Mouse (Mus musculus) forebrain, embryonic 16.5 days (tissue): Measurements from ENCODE around the gene Kcnq2. TPM values are rescaled to one million over a fixed set of nuclear protein-coding genes. Genes with fewer than 3 reads are reported as not detected.

Experiments
- ATAC-seq: fragments of 200-750 bp; cut with Nextera tagmentation; 2 replicates; pipeline ENCODE4 v1.8.0; 2017; ENCODE audit warnings: mild to moderate bottlenecking, moderate library complexity
- H3K27ac ChIP-seq: fragments of 300-500 bp; sonication (generic); 2 replicates; pipeline ENCODE4 v1.5.1; 2014; ENCODE audit warnings: low read length, control low read depth
- H3K27me3 ChIP-seq: fragments of 300-500 bp; sonication (generic); replicated peaks from 2 replicates; pipeline ENCODE4 v1.6.1; 2014; ENCODE audit warnings: low read length; ENCODE audit not compliant: control insufficient read depth, insufficient read depth
- H3K36me3 ChIP-seq: fragments of 300-500 bp; sonication (generic); 2 replicates; pipeline ENCODE4 v1.6.1; 2014; ENCODE audit not compliant: control insufficient read depth, insufficient read depth
- H3K4me1 ChIP-seq: fragments of 300-500 bp; sonication (generic); replicated peaks from 2 replicates; pipeline ENCODE4 v1.6.1; 2014; ENCODE audit warnings: low read length; ENCODE audit not compliant: control insufficient read depth, insufficient read depth
- H3K4me2 ChIP-seq: fragments of 300-500 bp; sonication (generic); 2 replicates; pipeline ENCODE4 v1.6.1; 2014; ENCODE audit warnings: mild to moderate bottlenecking, low read length, control low read depth
- H3K4me3 ChIP-seq: fragments of 300-500 bp; sonication (generic); replicated peaks from 2 replicates; pipeline ENCODE4 v1.5.1; 2014; ENCODE audit warnings: mild to moderate bottlenecking, low read length, control low read depth
- H3K9ac ChIP-seq: fragments of 300-500 bp; sonication (generic); replicated peaks from 2 replicates; pipeline ENCODE4 v1.6.1; 2014; ENCODE audit warnings: low read depth, low read length, control low read depth
- H3K9me3 ChIP-seq: fragments of 300-500 bp; sonication (generic); 2 replicates; pipeline ENCODE4 v1.6.1; 2016; ENCODE audit warnings: low read length; ENCODE audit not compliant: control insufficient read depth
- WGBS: fragments of 180-500 bp; shearing (Covaris S2); extraction: QIAGEN DNeasy Blood & Tissue Kit; methylation state at CpG from one replicate; pipeline ENCODE4 v1.1.7; 2014; 5-methylcytosine and 5-hydroxymethylcytosine counted together
- polyA plus RNA-seq: library from polyadenylated mRNA; unstranded; fragments of >200 nt; fragmentation: Nextera tagmentation; extraction: Ambion mirVana; gene quantifications from 2 replicates; pipeline ENCODE4 v1.2.1, GENCODE M21; 2015

Kcnq2 gene
- polyA plus RNA-seq, 1 experiment from 2014 or later = 54.9 TPM

DNA sequence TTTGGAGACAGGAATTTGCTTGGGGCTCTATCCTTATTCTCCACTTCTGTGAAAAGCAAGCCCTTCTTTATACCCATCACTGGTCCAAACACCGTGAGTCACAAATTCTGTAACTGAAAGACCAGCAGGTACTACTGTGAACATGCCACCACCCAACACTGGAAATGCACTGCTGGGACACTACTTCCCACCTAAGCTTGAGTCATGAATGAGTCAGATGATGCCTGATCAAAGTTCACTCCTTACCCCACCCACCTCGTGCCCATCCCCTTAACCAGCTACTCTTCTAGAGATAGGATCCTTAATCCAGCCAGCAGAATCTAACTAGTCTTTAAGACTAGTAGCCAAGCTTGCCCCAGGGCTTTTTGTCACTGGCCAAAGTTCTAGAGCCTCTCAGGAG is 35.0 kb downstream of the Kcnq2 start:
- peaks cover 5% of the 10 kb centered on the region for H3K36me3 ChIP-seq
- H3K27ac ChIP-seq = no peak overlapping the region
- WGBS = 92% methylated on average over 2 of the region's 2 CpGs
- H3K9me3 ChIP-seq = no peaks in the 10 kb centered on the region
- H3K4me1 ChIP-seq = 0 out of 2 replicates have a peak, but pooled peaks cover 5% of the 10 kb centered on the region
- H3K27me3 ChIP-seq = no peaks in the 10 kb centered on the region
- ATAC-seq = no peak
- H3K4me2 ChIP-seq = no peak overlapping the region
- H3K4me3 ChIP-seq = no peak overlapping the region
- no peak overlapping the region for H3K9ac ChIP-seq

DNA sequence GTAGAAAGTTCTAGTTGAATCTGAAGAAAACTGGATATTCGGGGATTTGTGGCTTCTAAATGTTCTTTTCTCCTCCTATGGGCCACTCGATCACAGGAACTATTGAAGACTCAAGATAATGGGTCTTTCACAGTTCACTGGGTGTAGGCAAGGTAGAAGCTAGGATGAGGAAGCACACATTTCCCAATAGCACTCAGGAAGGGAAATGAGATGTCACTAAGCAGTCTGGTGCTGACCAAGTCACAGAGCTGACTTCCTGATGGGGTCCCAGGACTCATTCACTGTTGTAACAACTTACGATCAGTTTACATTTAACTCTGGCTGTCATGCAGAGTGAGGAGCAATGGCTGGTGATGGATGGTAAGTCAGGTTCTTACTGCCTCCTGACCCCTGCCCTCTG is 45.0 kb downstream of the Kcnq2 start:
- Histone ChIP-seq H3K9me3 (no peaks in the 10 kb centered on the region), H3K9ac (no peak overlapping the region), H3K36me3 (peaks cover 5% of the 10 kb centered on the region; the same call in 1 of the 2 replicates), H3K4me1 (no peaks in the 10 kb centered on the region), H3K27me3 (no peaks in the 10 kb centered on the region), H3K4me3 (no peak overlapping the region), H3K27ac (no peak overlapping the region), H3K4me2 (no peak overlapping the region)
- no peak for ATAC-seq
- WGBS = 91% methylated on average over 3 of the region's 3 CpGs

- Histone ChIP-seq H3K4me3 (no peak overlapping the region), H3K27me3 (no peaks in the 10 kb centered on the region), H3K4me2 (no peak overlapping the region), H3K9me3 (no peaks in the 10 kb centered on the region), H3K9ac (no peak overlapping the region), H3K27ac (no peak overlapping the region), H3K36me3 (peaks cover 5% of the 10 kb centered on the region; the same call in 1 of the 2 replicates), H3K4me1 (no peaks in the 10 kb centered on the region)
- ATAC-seq = no peak
- WGBS = 60% methylated on average over 8 of the region's 8 CpGs
These were observed 50.1 kb downstream of the Kcnq2 start for GRCm38 (mm10) chr2:181084997-181085396.

GRCm38 (mm10) chr2:181083945-181084344 is 51.2 kb downstream of the Kcnq2 start:
- Histone ChIP-seq H3K36me3 (peaks cover 2% of the 10 kb centered on the region; the same call in 1 of the 2 replicates), H3K9ac (no peak overlapping the region), H3K4me2 (no peak overlapping the region), H3K4me1 (no peaks in the 10 kb centered on the region), H3K27ac (no peak overlapping the region), H3K9me3 (no peaks in the 10 kb centered on the region), H3K4me3 (no peak overlapping the region), H3K27me3 (no peaks in the 10 kb centered on the region)
- ATAC-seq = no peak
- 64% methylated on average over 4 of the region's 4 CpGs for WGBS

- H3K36me3 ChIP-seq = no peaks in the 10 kb centered on the region
These were observed 54.2 kb downstream of the Kcnq2 start for GRCm38 (mm10) chr2:181080886-181081285.

DNA sequence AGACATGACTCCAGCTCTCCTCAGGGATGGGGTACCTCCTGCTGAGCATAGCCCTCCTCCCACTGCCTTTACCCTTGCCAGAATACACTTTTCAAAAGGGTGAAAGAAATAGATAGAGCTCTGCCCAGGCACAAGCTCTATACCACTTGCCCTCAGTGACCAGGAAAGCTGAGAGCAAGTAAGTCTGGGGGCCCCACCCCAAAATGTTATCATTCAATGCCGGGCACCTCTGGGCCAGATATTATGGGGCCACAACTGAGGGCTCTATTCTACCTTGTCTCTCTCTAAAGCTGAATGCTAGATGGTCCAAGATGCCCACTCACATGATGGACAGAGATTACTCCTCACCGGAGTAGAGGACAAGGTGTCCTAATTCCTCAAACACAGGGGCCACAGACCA is 55.6 kb downstream of the Kcnq2 start:
- 96% methylated on average over 2 of the region's 2 CpGs for WGBS
- Histone ChIP-seq H3K27ac (no peak overlapping the region), H3K36me3 (no peaks in the 10 kb centered on the region), H3K9me3 (no peaks in the 10 kb centered on the region), H3K9ac (no peak overlapping the region), H3K4me3 (no peak overlapping the region), H3K4me1 (no peaks in the 10 kb centered on the region), H3K4me2 (no peak overlapping the region), H3K27me3 (no peaks in the 10 kb centered on the region)
- ATAC-seq = no peak

More at GRCm38 (mm10) chr2:181080886-181081285, 54.2 kb downstream of the Kcnq2 start:
- 64% methylated on average over 5 of the region's 5 CpGs for WGBS
- Histone ChIP-seq H3K4me2 (no peak overlapping the region), H3K4me1 (no peaks in the 10 kb centered on the region), H3K9me3 (no peaks in the 10 kb centered on the region), H3K4me3 (no peak overlapping the region), H3K27ac (no peak overlapping the region), H3K9ac (no peak overlapping the region), H3K27me3 (no peaks in the 10 kb centered on the region)
- no peak for ATAC-seq

GRCm38 (mm10) chr2:181078908-181079307 is 56.2 kb downstream of the Kcnq2 start:
- ATAC-seq = no peak
- WGBS = 88% methylated on average over 2 of the region's 2 CpGs
- H3K9me3 ChIP-seq = no peaks in the 10 kb centered on the region

GRCm38 (mm10) chr2:181075501-181075900 is 59.6 kb downstream of the Kcnq2 start:
- ATAC-seq = no peak
- no peaks in the 10 kb centered on the region for H3K9me3 ChIP-seq
- 87% methylated on average over 12 of the region's 12 CpGs for WGBS

More at GRCm38 (mm10) chr2:181078908-181079307, 56.2 kb downstream of the Kcnq2 start:
- Histone ChIP-seq H3K27ac (no peak overlapping the region), H3K9ac (no peak overlapping the region), H3K36me3 (no peaks in the 10 kb centered on the region), H3K27me3 (no peaks in the 10 kb centered on the region), H3K4me1 (no peaks in the 10 kb centered on the region), H3K4me3 (no peak overlapping the region), H3K4me2 (no peak overlapping the region)

DNA sequence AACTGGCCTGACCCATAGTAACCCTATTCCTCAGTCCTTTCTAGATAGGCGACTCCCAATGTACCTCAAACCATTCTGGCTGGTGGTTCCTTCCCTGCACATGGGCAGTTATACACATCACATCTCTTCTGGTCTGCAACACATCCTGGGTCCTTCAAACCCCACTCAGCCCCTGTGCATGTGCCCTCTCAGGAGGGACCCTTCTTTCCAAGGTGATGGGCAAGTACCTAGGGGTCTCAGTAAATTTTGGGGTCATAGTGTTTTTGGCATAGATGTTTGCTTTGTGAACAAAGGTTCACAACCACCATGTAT is 62.7 kb downstream of the Kcnq2 start:
- no peak overlapping the region for H3K4me3 ChIP-seq
- H3K27me3 ChIP-seq = no peaks in the 10 kb centered on the region
- H3K9me3 ChIP-seq = no peaks in the 10 kb centered on the region
- no peak overlapping the region for H3K4me2 ChIP-seq
- no peaks in the 10 kb centered on the region for H3K4me1 ChIP-seq
- 9% methylated on average over 1 of the region's 1 CpGs for WGBS
- H3K9ac ChIP-seq = no peak overlapping the region
- no peaks in the 10 kb centered on the region for H3K36me3 ChIP-seq
- no peak overlapping the region for H3K27ac ChIP-seq
- ATAC-seq = no peak

More at GRCm38 (mm10) chr2:181075501-181075900, 59.6 kb downstream of the Kcnq2 start:
- H3K4me2 ChIP-seq = no peak overlapping the region
- H3K9ac ChIP-seq = no peak overlapping the region
- H3K36me3 ChIP-seq = no peaks in the 10 kb centered on the region
- H3K27ac ChIP-seq = no peak overlapping the region
- H3K4me3 ChIP-seq = no peak overlapping the region
- H3K27me3 ChIP-seq = no peaks in the 10 kb centered on the region
- no peaks in the 10 kb centered on the region for H3K4me1 ChIP-seq

GRCm38 (mm10) chr2:181071706-181072402 is 63.2 kb downstream of the Kcnq2 start:
- peak; percentile 57 for ATAC-seq
- 66% methylated on average over 7 of the region's 7 CpGs for WGBS
- no peaks in the 10 kb centered on the region for H3K36me3 ChIP-seq
- no peak overlapping the region for H3K27ac ChIP-seq
- H3K4me1 ChIP-seq = no peaks in the 10 kb centered on the region
- H3K4me2 ChIP-seq = no peak overlapping the region
- H3K9ac ChIP-seq = no peak overlapping the region
- H3K4me3 ChIP-seq = no peak overlapping the region
- no peaks in the 10 kb centered on the region for H3K27me3 ChIP-seq
- no peaks in the 10 kb centered on the region for H3K9me3 ChIP-seq
